Mouse (Mus musculus): Measurements from ENCODE around the gene Pdx1.

Gene Pdx1

DNA sequence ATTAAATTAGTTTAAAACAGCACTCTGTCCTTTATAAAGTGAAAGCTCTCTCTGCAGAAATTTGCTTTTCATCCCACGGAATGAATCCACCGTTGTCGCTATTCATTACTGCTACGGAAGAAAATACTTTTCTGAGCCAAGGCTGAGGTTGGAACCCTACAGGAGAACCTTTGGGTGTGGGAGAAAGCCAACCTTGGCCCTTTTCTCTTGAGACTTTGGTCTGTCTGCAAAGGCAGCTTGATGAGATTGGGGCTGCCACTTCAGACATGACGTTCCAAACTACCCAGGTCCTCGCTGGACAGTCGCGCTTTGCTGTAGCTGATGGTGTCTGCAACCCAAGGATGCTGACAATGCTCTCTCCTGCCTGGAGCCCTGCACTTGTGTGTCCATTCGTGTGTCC lies 38.7 kb downstream of the Pdx1 start:
- no peak for DNase-seq (ENCODE audit: extremely low spot score)

GRCm38 (mm10) chr5:147309786-147310185 lies 40.0 kb downstream of the Pdx1 start:
- no peak for DNase-seq (ENCODE audit: extremely low spot score)

- DNase-seq (ENCODE audit: extremely low spot score) = peak; percentile 40
These were observed 43.3 kb downstream of the Pdx1 start for GRCm38 (mm10) chr5:147312830-147313685.

GRCm38 (mm10) chr5:147314646-147315431 lies 45.1 kb downstream of the Pdx1 start:
- peak; percentile 42 for DNase-seq (ENCODE audit: extremely low spot score)

GRCm38 (mm10) chr5:147315432-147316075 lies 45.8 kb downstream of the Pdx1 start:
- peak; percentile 27 for DNase-seq (ENCODE audit: extremely low spot score)

GRCm38 (mm10) chr5:147317321-147317720 lies 47.6 kb downstream of the Pdx1 start:
- DNase-seq (ENCODE audit: extremely low spot score) = no peak

DNA sequence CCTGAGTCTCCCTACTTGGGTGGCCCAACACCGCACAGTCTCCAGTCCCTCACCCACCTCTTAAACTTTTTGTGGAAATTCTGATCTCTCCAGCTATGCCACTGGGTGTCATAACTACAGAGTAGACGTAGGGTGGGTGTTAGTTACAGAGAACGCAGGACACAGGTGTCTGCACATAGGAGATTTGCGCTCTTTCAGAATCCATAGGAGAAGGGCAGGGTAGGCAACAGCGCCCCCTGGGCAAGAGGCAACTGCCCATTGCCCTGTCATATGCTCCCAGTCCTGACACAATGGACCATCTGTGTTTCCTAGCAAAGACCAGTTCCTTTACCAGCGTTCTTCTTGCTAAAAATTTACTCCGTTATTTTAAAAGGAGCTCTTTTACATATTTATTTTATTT lies 48.2 kb downstream of the Pdx1 start:
- no peak for DNase-seq (ENCODE audit: extremely low spot score)

DNA sequence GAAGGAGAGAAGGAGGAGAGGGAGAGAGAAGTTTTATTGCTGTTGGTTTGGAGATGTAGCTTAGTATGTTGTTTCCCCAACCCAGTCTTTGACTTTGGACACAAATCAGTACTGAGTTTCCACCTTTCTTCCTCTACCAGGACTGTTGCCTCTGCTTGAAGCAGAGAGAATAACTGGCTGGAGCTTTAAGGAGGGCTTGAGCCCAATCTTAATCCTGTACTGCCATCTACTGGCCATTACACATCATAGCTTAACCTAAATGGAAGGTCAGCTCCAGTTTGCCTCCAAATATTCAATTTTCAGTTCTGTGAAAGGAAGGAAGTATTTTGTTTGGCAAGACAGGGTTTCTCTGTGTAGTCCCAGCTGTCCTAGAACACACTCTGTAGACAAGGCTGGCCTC lies 49.9 kb downstream of the Pdx1 start:
- DNase-seq (ENCODE audit: extremely low spot score) = peak; percentile 47

DNA sequence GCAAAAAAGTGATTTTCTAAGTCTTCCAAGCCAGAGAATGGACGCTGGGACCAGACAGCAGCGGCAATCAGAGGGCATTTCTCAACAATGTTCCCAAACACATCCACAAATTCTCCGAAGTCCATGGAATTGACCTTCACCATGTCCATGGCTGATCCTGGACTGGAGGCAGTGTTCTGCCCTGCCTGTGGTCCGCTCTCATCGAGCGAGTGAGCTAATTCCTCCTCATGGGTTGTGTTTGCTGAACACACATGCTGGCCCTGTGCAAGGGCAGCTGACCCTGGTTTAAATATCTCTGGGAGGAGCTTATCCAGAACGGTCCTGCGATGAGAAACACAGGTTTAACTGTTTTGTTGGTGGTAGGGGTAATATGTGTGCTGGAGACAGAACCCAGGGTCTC lies 52.4 kb downstream of the Pdx1 start, which contains the start of gene Urad:
TSS of gene Urad (minus strand) at position 258 of the 400 bp plus-strand sequence.
- no peak for DNase-seq (ENCODE audit: extremely low spot score)

DNA sequence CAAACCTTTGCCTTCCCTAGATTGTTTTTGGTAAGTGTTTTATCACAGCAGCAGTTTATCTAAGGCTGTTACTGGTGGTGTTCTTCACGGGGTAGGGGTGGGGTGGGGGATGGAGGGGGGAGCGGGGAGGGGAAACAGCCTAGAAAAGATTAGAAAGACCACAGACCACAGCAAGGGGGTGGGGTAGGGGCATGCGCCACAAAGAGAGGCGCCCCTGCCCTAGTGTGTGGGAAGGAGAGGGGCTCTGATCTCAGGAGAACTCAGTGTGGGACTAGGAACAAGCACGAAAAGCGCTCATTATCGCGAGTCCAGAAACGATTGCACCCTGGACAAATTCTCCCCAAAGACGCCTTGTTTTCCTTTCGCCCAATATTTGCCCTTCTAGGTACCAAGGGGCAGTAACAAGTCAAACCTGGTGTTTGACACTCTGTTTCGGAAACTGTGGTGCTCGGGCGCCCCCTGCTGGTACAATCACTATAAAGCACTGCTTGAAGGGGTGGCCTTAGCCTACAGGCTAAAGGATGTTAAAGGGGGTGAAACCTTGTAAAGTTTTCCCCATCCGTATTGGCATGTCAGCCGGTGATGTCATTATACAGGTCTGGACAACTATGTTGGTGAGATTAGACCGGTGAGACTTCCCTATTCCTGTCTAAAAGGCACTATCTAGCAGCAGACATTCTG lies 53.6 kb downstream of the Pdx1 start:
- peak; percentile 71 for DNase-seq (ENCODE audit: extremely low spot score)

Data from embryo, embryonic 9.5 days (tissue).